Mouse (Mus musculus) layer of hippocampus, adult 2 months (tissue): ENCODE measurements around the gene Hnrnpm. TPM values are rescaled to one million over a fixed set of nuclear protein-coding genes. Genes with fewer than 3 reads are reported as not detected.
A peak's percentile ranks its signal among the peaks of the same experiment; 100 is the strongest.

Experiments used
- DNase-seq, 2 experiments: peaks; one replicate each; pipeline ENCODE4 v3.0.0; 2022; ENCODE audit warnings: low spot score in 2 of 2
- H3K27ac ChIP-seq: fragments of 200-600 bp; 2 replicates; pipeline ENCODE4 v1.8.1; 2022
- H3K4me3 ChIP-seq: fragments of 200-600 bp; 2 replicates; pipeline ENCODE4 v1.8.1; 2022; ENCODE audit warnings: mild to moderate bottlenecking
- CTCF ChIP-seq: fragments of 200-600 bp; conservative IDR thresholded peaks from 2 replicates; pipeline ENCODE4 v1.8.1; 2022; ENCODE audit warnings: antibody characterized with exemption, mild to moderate bottlenecking, moderate library complexity
- total RNA-seq, 2 experiments: library from RNA; stranded (reverse); gene quantifications; 2 replicates each; pipeline ENCODE4 v1.2.3; 2021

The Hnrnpm gene
- total RNA-seq, 2 experiments from 2014 or later, result 164 to 178 TPM

- no peak overlapping the region for H3K4me3 ChIP-seq
- DNase-seq, result no peak
- no peak for TF ChIP-seq CTCF
- H3K27ac ChIP-seq, result no peak overlapping the region
Observed at GRCm38 (mm10) chr17:33703091-33703490, 16.4 kb upstream of the Hnrnpm start.

DNA sequence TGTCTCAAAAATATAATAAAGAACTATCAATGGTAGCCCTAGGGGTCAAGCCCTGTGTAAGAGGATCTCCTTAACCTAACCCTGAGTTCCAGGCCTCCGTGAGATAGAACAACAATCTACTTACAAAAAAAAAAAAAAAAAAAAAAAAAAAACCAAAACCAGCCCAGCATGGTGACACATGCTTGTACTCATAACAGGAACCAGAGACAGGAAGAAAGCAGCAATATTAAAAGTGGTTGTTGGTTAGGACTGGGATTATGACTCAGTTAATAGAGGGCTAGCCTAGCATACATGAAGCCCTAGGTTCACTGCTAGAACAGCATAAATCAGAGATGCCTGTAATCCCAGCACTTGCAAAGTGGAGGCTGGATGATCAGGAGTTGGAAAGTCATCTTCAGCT, 15.5 kb upstream of the Hnrnpm start:
- no peak for TF ChIP-seq CTCF
- Histone ChIP-seq H3K4me3 (no peak overlapping the region), H3K27ac (no peak overlapping the region)
- no peak for DNase-seq

DNA sequence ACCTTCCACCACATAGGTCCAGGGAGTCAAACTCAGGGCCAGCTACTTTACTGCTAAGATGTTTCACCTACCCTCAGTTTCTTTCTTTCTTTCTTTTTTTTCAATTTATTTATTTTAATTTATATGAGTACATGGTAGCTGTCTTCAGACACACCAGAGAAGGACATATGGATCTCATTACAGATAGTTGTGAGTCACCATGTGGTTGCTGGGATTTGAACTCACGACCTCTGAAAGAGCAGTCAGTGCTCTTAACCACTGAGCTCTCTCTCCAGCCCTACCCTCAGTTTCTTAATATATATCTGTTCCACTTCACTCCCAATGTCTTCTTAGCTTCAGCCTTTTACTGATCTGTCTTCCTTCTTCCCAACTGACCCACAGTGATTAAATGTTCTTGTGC, 8.8 kb upstream of the Hnrnpm start:
- H3K4me3 ChIP-seq, result no peak overlapping the region
- DNase-seq, result no peak
- no peak overlapping the region for H3K27ac ChIP-seq
- no peak for TF ChIP-seq CTCF

DNA sequence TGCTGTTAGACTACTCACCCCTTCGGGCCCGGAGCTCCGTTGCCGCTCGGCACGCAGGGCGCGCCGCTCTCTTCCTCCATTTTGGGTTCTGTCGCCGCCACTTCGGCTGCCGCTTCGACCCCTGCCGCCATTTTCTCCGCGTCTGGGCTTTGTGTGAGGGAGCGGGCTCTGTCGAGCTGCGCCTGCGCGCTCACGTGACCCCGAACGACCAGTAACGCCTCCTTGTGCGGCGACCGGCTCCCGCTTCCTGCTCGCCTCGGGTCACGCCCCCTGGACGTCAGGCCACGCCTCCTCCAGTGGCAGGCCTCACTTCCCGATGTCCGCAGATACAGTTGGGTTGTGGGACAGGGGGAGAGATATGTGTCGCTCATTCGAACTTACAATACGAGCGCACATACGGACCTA, 1.4 kb downstream of the Hnrnpm start:
- DNase-seq, result peak; percentile 96 to 98
- H3K27ac ChIP-seq, result peak overlapping the region; percentile 99
- H3K4me3 ChIP-seq, result peak overlapping the region; percentile 80
- TF ChIP-seq CTCF, result no peak

DNA sequence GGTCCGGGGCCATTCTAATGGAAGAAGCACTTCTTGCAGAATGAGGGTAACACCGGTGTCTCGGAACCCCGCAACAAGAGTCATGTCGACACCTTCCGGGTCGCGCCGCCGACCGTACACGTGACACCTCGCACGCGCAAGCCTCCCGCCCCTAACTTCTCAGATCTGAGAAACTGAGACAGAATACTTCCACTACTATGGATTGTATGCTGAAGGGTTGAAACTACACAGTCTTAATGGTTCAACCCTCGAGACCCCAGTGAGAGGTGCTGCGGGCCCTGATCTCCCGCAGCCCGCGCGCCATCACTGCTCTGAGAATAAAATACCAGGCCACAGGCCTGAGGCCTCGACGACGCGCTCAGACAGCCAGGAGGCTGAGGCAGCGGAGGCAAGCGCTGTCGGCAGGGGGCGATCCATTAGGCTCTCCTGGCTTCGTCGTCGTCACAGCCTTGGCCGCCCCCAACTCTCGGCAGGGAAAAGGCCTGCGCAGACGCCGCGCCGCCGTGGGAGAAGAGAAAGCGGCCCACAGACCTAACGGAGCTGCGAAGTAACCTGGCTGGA, 1.9 kb downstream of the Hnrnpm start:
- TF ChIP-seq CTCF, result peak; percentile 78
- DNase-seq, result peak; percentile 74 to 78
- Histone ChIP-seq H3K27ac (peak overlapping the region; percentile 99), H3K4me3 (peak overlapping the region; percentile 80)

DNA sequence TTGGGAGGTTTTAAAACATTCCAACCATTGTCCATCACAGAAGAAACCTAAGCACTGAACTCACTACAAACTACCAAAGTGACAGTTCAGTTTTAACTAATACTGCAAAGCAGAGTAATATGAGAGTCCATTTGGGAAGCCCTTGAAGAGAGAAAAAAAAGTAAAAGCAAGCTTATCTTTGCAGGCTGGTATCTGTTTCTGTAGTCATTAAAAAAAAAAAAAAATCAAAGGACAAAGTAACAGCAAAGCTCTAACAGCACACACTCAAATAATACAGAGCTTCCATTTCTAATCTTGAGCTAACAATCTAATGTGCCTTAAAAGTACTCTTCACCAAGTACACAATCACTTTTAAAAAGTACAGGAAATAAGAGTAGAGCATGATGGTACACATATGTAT, 4.9 kb downstream of the Hnrnpm start:
- no peak for TF ChIP-seq CTCF
- no peak for DNase-seq
- Histone ChIP-seq H3K27ac (no peak overlapping the region), H3K4me3 (no peak overlapping the region)

DNA sequence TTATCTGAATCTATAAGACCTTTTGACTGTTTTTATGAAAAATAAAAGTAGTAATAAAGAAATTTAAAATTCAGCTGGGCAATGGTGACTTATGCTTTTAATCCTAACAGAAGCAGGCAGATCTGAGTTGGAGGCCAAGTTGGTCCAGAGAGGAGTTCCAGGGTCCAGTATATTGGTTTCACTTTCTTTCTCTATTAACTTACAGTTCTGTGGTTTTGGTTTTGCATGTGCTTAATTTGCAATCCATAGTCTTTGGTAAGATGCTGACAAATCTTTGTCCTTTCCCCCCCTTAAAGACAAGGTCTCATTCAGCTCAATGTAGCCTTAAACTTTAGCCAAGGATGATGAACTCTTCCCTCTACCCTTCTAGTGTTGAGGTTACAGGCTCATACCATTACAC, 7.9 kb downstream of the Hnrnpm start:
- Histone ChIP-seq H3K27ac (no peak overlapping the region), H3K4me3 (no peak overlapping the region)
- DNase-seq, result no peak
- TF ChIP-seq CTCF, result no peak

DNA sequence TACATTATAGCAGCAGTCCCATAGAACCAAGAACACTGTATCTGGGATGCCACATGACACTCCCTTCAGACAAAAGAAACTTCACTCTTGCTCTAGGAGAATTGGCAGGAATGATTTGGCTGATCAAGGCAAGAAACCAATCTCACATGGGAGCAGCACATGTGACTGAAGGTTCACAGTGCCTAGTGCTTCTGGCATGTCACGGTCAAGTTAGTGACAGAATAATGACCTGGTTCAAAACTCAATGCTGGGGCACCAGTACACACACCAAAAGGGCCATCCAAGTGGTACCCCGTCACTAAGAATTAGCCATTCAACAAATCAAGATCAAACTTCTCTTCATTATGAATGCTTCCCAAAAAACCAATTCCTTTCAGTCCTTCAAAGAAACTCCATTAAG, 10.6 kb downstream of the Hnrnpm start:
- no peak for TF ChIP-seq CTCF
- no peak overlapping the region for H3K27ac ChIP-seq
- DNase-seq, result no peak
- no peak overlapping the region for H3K4me3 ChIP-seq

GRCm38 (mm10) chr17:33675452-33675851, 11.2 kb downstream of the Hnrnpm start:
- no peak for TF ChIP-seq CTCF
- DNase-seq, result no peak
- H3K27ac ChIP-seq, result no peak overlapping the region
- H3K4me3 ChIP-seq, result no peak overlapping the region

DNA sequence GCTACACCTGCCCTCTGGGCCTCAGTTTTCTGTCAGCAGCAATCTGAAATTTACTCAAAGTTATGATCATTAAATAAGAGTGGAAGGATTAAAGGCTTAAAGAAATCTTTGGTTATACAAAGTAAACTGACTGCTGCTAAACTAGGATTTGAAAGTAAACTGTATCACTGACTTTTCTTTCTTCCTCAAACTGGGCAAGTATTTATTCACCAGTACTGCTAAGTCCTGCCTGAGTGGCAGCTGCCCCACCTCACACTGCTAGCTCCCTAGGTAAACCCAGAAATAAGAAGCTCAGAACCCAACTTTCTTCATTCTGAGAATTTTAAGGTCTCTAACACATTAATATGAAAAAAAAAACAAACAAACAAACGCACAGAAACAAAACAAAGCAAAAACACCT, 12.8 kb downstream of the Hnrnpm start:
- no peak for DNase-seq
- H3K27ac ChIP-seq, result no peak overlapping the region
- no peak for TF ChIP-seq CTCF
- no peak overlapping the region for H3K4me3 ChIP-seq

DNA sequence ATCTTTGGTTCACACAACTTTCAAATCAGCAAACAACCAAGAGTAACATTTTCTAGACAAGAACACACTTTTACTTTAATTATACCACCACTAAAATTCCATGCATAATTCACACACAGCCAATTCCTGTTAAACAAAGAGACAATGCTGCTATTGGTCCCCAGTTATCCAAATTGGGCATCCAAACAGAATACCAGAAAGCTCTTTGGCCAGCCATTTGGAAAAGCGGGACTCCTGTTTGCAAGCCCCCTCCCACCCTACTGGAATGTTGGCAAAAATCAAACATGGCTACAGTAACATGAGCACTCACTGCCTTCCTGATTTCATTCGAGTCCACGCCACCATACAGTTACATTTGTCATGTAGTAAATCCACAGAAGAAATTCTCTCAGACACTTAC, 17.0 kb downstream of the Hnrnpm start:
- Histone ChIP-seq H3K27ac (no peak overlapping the region), H3K4me3 (no peak overlapping the region)
- no peak for DNase-seq
- TF ChIP-seq CTCF, result no peak

DNA sequence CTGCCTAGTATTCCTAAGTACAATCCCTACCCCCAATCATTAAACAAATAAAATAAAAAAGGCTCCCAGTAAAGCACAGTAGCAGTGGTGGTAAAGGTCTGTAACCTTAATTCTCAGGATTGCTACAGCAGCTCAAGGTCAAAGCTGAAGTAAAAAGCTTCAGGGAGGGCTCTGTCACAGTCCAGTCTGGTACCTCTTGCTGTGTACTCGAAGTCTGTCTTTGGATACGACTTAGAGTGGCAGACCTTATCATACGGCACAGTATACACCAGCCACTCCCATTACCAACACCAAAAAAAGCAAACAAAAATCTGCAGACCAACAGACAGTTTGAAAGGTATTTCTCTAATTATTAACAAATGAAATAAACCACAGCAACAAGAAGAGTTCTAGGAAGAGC, 19.8 kb downstream of the Hnrnpm start:
- no peak overlapping the region for H3K27ac ChIP-seq
- DNase-seq, result no peak
- H3K4me3 ChIP-seq, result no peak overlapping the region
- TF ChIP-seq CTCF, result no peak

GRCm38 (mm10) chr17:33649781-33650475, 36.7 kb downstream of the Hnrnpm start:
- Histone ChIP-seq H3K27ac (no peak overlapping the region), H3K4me3 (no peak overlapping the region)
- no peak for TF ChIP-seq CTCF
- no peak for DNase-seq

DNA sequence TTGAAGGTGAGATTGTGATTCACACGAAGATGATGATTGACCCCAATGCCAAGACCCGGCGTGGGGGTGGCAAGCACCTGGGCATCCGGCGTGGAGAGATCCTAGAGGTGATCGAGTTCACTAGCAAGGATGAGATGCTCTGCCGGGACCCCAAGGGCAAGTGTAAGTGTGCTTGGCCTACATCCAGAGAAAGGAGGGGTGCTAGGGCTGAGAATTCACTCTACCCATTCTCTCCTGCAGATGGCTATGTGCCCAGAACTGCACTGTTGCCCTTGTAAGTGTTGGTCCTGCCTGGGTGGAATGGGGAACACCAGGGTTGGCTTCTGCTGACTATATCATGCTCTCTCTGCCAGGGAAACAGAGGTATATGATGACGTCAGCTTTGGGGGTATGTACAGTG, 41.6 kb downstream of the Hnrnpm start:
- TF ChIP-seq CTCF, result no peak
- Histone ChIP-seq H3K27ac (no peak overlapping the region), H3K4me3 (no peak overlapping the region)
- no peak for DNase-seq
